Mouse (Mus musculus): ENCODE measurements around the gene Herpud2. TPM values are rescaled to one million over a fixed set of nuclear protein-coding genes. Genes with fewer than 3 reads are reported as not detected.

The Herpud2 gene
- polyA plus RNA-seq (2015; fragmentation: Nextera tagmentation; extraction: Ambion mirVana), result 31.1 and 37.4 TPM in 2 replicates

GRCm38 (mm10) chr9:25151611-25152241 lies at the start of gene Herpud2:
TSS of gene Herpud2 (minus strand) at chr9:25151820.
- under 1% methylated on average over 36 of the region's 51 CpGs for WGBS
- ATAC-seq, result peak; percentile 99
- peak within 1 kb of the TSS; percentile 91 for H3K4me2 ChIP-seq (replicated peaks)
- no peaks in the 10 kb centered on the region for H3K27me3 ChIP-seq
- H3K27ac ChIP-seq, result peak within 1 kb of the TSS; percentile 99
- peak within 1 kb of the TSS; percentile 99 for H3K9ac ChIP-seq (replicated peaks)
- peaks cover 36% of the 10 kb centered on the region for H3K4me1 ChIP-seq (replicated peaks)
- H3K36me3 ChIP-seq, result no peaks in the 10 kb centered on the region
- H3K9me3 ChIP-seq, result no peaks in the 10 kb centered on the region
- peak within 1 kb of the TSS; percentile 77 for H3K4me3 ChIP-seq (replicated peaks)

DNA sequence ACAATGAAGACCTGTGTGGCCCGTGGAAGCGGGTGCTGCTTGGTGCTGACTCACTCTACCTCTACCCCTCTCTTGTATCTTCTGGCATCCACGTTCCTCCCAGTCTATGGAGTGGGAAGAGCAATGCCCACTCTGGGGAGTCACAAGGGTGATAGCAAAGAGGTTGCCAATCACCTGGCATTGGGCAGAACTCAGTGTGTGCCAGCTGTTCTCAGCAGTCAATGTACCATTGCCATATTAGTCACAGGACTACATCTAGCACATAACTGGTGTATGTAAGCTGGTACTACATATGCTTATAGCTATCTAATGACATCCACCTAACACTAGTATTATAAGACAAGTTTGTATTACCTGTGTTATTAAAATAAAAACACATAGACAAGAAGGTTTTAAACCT lies 49.4 kb upstream of the Herpud2 start:
- Histone ChIP-seq H3K9ac (replicated peaks) (no peak overlapping the region), H3K4me2 (replicated peaks) (no peak overlapping the region), H3K27ac (no peak overlapping the region), H3K4me1 (replicated peaks) (peaks cover 3% of the 10 kb centered on the region; the same call in 1 of the 2 replicates), H3K9me3 (no peaks in the 10 kb centered on the region), H3K36me3 (no peaks in the 10 kb centered on the region), H3K4me3 (replicated peaks) (no peak overlapping the region), H3K27me3 (no peaks in the 10 kb centered on the region)
- ATAC-seq, result no peak
- 88% methylated on average over 3 of the region's 3 CpGs for WGBS

GRCm38 (mm10) chr9:25200148-25200547 lies 48.5 kb upstream of the Herpud2 start:
- Histone ChIP-seq H3K4me2 (replicated peaks) (no peak overlapping the region), H3K9ac (replicated peaks) (no peak overlapping the region), H3K4me3 (replicated peaks) (no peak overlapping the region), H3K27me3 (no peaks in the 10 kb centered on the region), H3K36me3 (no peaks in the 10 kb centered on the region), H3K27ac (no peak overlapping the region), H3K9me3 (no peaks in the 10 kb centered on the region), H3K4me1 (replicated peaks) (peaks cover 3% of the 10 kb centered on the region; the same call in 1 of the 2 replicates)
- 82% methylated on average over 3 of the region's 3 CpGs for WGBS
- no peak for ATAC-seq

DNA sequence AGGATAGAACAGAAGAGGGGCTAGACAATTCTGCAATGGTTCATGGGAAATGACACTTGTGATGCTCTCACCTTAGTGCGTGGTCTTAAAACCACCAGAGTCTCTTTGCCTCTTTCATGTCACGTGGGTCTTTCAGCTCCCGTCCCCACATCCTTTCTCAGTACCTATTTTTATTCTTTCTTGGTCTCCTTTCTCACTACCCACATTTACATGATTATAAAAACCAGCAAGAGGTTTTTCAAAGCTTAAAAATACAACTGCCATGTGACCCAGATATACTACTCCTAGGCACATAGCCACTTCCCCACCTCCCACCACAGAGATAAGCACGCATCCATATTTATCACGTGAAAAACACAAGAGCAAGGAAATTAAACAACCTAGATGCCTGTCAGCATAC lies 45.1 kb upstream of the Herpud2 start:
- 89% methylated on average over 5 of the region's 5 CpGs for WGBS
- H3K4me3 ChIP-seq (replicated peaks), result no peak overlapping the region
- peaks cover 2% of the 10 kb centered on the region; the same call in 1 of the 2 replicates for H3K4me1 ChIP-seq (replicated peaks)
- no peaks in the 10 kb centered on the region for H3K27me3 ChIP-seq
- no peak overlapping the region for H3K27ac ChIP-seq
- H3K36me3 ChIP-seq, result no peaks in the 10 kb centered on the region
- ATAC-seq, result no peak
- no peak overlapping the region for H3K4me2 ChIP-seq (replicated peaks)
- H3K9me3 ChIP-seq, result no peaks in the 10 kb centered on the region
- H3K9ac ChIP-seq (replicated peaks), result no peak overlapping the region

- Histone ChIP-seq H3K36me3 (no peaks in the 10 kb centered on the region), H3K9ac (replicated peaks) (no peak overlapping the region), H3K27me3 (no peaks in the 10 kb centered on the region), H3K4me3 (replicated peaks) (no peak overlapping the region), H3K9me3 (no peaks in the 10 kb centered on the region), H3K27ac (no peak overlapping the region), H3K4me2 (replicated peaks) (no peak overlapping the region), H3K4me1 (replicated peaks) (no peaks in the 10 kb centered on the region)
- no peak for ATAC-seq
- WGBS, result 88% methylated on average over 2 of the region's 2 CpGs
Measured at GRCm38 (mm10) chr9:25191612-25192011, 40.0 kb upstream of the Herpud2 start.

DNA sequence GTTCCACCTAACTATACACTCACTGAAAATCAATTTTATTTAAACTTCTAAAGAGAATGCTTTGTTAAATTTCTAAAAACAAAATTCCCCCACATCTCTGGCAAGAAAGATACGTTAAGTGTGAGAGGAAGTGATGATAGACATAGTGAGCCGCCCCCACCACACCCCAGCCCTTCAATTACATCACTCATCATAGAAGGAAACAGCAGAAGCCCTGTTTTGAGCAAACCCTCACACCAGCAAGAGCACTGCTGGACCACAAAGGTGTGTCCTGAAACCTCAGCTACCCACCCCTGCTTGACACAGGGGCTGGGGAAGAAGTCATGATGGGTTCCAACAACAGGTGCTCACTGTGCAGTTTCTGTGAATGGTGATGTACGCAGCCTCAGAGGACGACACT lies 34.9 kb upstream of the Herpud2 start:
- H3K27me3 ChIP-seq, result no peaks in the 10 kb centered on the region
- no peak for ATAC-seq
- no peak overlapping the region for H3K4me3 ChIP-seq (replicated peaks)
- WGBS, result 93% methylated on average over 4 of the region's 4 CpGs
- H3K9ac ChIP-seq (replicated peaks), result no peak overlapping the region
- no peak overlapping the region for H3K27ac ChIP-seq
- H3K4me1 ChIP-seq (replicated peaks), result 0 out of 2 replicates have a peak, but pooled peaks cover 2% of the 10 kb centered on the region
- H3K36me3 ChIP-seq, result no peaks in the 10 kb centered on the region
- no peaks in the 10 kb centered on the region for H3K9me3 ChIP-seq
- no peak overlapping the region for H3K4me2 ChIP-seq (replicated peaks)

GRCm38 (mm10) chr9:25185854-25186253 lies 34.2 kb upstream of the Herpud2 start:
- Histone ChIP-seq H3K9ac (replicated peaks) (no peak overlapping the region), H3K4me3 (replicated peaks) (no peak overlapping the region), H3K27ac (no peak overlapping the region), H3K9me3 (no peaks in the 10 kb centered on the region), H3K36me3 (no peaks in the 10 kb centered on the region), H3K4me1 (replicated peaks) (0 out of 2 replicates have a peak, but pooled peaks cover 2% of the 10 kb centered on the region), H3K4me2 (replicated peaks) (no peak overlapping the region), H3K27me3 (no peaks in the 10 kb centered on the region)
- 34% methylated on average over 7 of the region's 7 CpGs for WGBS
- no peak for ATAC-seq

GRCm38 (mm10) chr9:25184606-25185005 lies 33.0 kb upstream of the Herpud2 start:
- 0 out of 2 replicates have a peak, but pooled peaks cover 2% of the 10 kb centered on the region for H3K4me1 ChIP-seq (replicated peaks)
- H3K27me3 ChIP-seq, result no peaks in the 10 kb centered on the region
- H3K9ac ChIP-seq (replicated peaks), result no peak overlapping the region
- WGBS, result 100% methylated on average over 2 of the region's 2 CpGs
- no peak overlapping the region for H3K4me2 ChIP-seq (replicated peaks)
- no peaks in the 10 kb centered on the region for H3K36me3 ChIP-seq
- H3K4me3 ChIP-seq (replicated peaks), result no peak overlapping the region
- H3K27ac ChIP-seq, result no peak overlapping the region
- H3K9me3 ChIP-seq, result no peaks in the 10 kb centered on the region
- no peak for ATAC-seq

GRCm38 (mm10) chr9:25178066-25178465 lies 26.4 kb upstream of the Herpud2 start:
- no peaks in the 10 kb centered on the region for H3K36me3 ChIP-seq
- H3K4me3 ChIP-seq (replicated peaks), result no peak overlapping the region
- H3K27ac ChIP-seq, result no peak overlapping the region
- no peak overlapping the region for H3K9ac ChIP-seq (replicated peaks)
- no peaks in the 10 kb centered on the region for H3K27me3 ChIP-seq
- no peak overlapping the region for H3K4me2 ChIP-seq (replicated peaks)
- no peaks in the 10 kb centered on the region for H3K4me1 ChIP-seq (replicated peaks)
- WGBS, result 91% methylated on average over 3 of the region's 3 CpGs
- no peak for ATAC-seq
- H3K9me3 ChIP-seq, result no peaks in the 10 kb centered on the region

DNA sequence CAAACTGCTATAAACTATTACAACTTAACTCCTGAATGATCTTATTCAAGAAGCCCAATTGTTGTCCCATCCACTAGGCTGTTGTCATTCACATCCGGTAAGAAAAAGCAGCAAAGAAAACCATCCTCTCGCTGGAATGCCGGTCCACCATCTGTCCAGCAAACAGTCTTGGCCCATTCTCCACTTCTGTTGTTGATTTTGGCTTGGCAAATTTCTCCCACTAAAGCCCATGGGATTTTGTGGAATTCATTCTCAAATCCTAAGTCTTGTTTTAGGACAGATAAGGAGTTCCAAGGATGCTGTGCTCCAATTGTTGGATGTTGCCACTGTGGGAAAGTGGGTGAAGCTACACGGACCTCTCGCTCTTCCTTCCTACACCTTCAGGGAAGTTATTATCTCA lies 25.6 kb upstream of the Herpud2 start:
- WGBS, result 88% methylated on average over 5 of the region's 5 CpGs
- Histone ChIP-seq H3K4me2 (replicated peaks) (no peak overlapping the region), H3K27ac (no peak overlapping the region), H3K27me3 (no peaks in the 10 kb centered on the region), H3K9ac (replicated peaks) (no peak overlapping the region), H3K4me3 (replicated peaks) (no peak overlapping the region), H3K9me3 (no peaks in the 10 kb centered on the region), H3K4me1 (replicated peaks) (no peaks in the 10 kb centered on the region), H3K36me3 (no peaks in the 10 kb centered on the region)
- no peak for ATAC-seq

- H3K36me3 ChIP-seq, result no peaks in the 10 kb centered on the region
- no peak overlapping the region for H3K4me2 ChIP-seq (replicated peaks)
- ATAC-seq, result no peak
- no peaks in the 10 kb centered on the region for H3K4me1 ChIP-seq (replicated peaks)
- WGBS, result 83% methylated on average over 1 of the region's 1 CpGs
- H3K4me3 ChIP-seq (replicated peaks), result no peak overlapping the region
- H3K9ac ChIP-seq (replicated peaks), result no peak overlapping the region
- no peak overlapping the region for H3K27ac ChIP-seq
- H3K9me3 ChIP-seq, result no peaks in the 10 kb centered on the region
- no peaks in the 10 kb centered on the region for H3K27me3 ChIP-seq
Measured at GRCm38 (mm10) chr9:25176562-25176961, 24.9 kb upstream of the Herpud2 start.

- no peaks in the 10 kb centered on the region for H3K9me3 ChIP-seq
- WGBS, result 89% methylated on average over 6 of the region's 6 CpGs
- no peak overlapping the region for H3K4me3 ChIP-seq (replicated peaks)
- no peak for ATAC-seq
- no peaks in the 10 kb centered on the region for H3K4me1 ChIP-seq (replicated peaks)
- no peaks in the 10 kb centered on the region for H3K27me3 ChIP-seq
- no peak overlapping the region for H3K9ac ChIP-seq (replicated peaks)
- no peak overlapping the region for H3K4me2 ChIP-seq (replicated peaks)
- H3K27ac ChIP-seq, result no peak overlapping the region
- no peaks in the 10 kb centered on the region for H3K36me3 ChIP-seq
Measured at GRCm38 (mm10) chr9:25175978-25176377, 24.4 kb upstream of the Herpud2 start.

DNA sequence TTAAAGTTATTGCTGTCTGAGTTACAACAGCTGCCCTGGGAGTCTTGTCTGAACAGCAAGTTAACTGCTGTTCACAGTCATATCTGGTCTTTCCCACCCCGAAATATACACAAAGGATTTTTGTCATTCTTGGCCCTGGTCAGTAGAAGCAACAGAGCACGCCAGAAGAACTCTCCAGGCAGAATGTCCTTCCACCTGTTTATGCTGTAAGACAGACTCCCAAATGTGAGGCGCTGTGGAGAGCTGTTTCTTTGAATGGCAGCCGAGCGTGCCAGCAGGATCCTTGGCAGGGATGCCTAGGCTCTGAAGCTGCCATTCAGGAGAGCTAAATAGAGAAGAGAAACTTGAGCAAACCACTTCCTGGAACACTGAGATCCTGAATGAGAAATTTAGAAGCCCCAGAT lies 23.4 kb upstream of the Herpud2 start:
- H3K27ac ChIP-seq, result no peak overlapping the region
- no peak for ATAC-seq
- H3K27me3 ChIP-seq, result no peaks in the 10 kb centered on the region
- H3K9ac ChIP-seq (replicated peaks), result no peak overlapping the region
- H3K4me2 ChIP-seq (replicated peaks), result no peak overlapping the region
- H3K36me3 ChIP-seq, result no peaks in the 10 kb centered on the region
- H3K9me3 ChIP-seq, result no peaks in the 10 kb centered on the region
- no peaks in the 10 kb centered on the region for H3K4me1 ChIP-seq (replicated peaks)
- no peak overlapping the region for H3K4me3 ChIP-seq (replicated peaks)
- 46% methylated on average over 5 of the region's 5 CpGs for WGBS
